Mouse (Mus musculus): Measurements from ENCODE around the gene Pdss2. TPM values are rescaled to one million over a fixed set of nuclear protein-coding genes. Genes with fewer than 3 reads are reported as not detected.

Gene Pdss2
- total RNA-seq (2017): 18.2 and 21.6 TPM in 2 replicates

GRCm38 (mm10) chr10:43220910-43221625, at the start of gene Pdss2:
Gene Pdss2, plus strand, starts transcription at chr10:43221486.
- ATAC-seq (replicated peaks in 1 of 2; ENCODE audit: insufficient read depth in 1 of 2, low FRiP score in 2 of 2, low TSS enrichment in 1 of 2, low read depth in 1 of 2, poor library complexity in 2 of 2, severe bottlenecking in 2 of 2): peak; percentile 98 to 100

- ATAC-seq (replicated peaks in 1 of 2; ENCODE audit: insufficient read depth in 1 of 2, low FRiP score in 2 of 2, low TSS enrichment in 1 of 2, low read depth in 1 of 2, poor library complexity in 2 of 2, severe bottlenecking in 2 of 2): no peak
These were observed 49.2 kb upstream of the Pdss2 start for GRCm38 (mm10) chr10:43172066-43172465.

GRCm38 (mm10) chr10:43172554-43172953, 48.7 kb upstream of the Pdss2 start:
- ATAC-seq (replicated peaks in 1 of 2; ENCODE audit: insufficient read depth in 1 of 2, low FRiP score in 2 of 2, low TSS enrichment in 1 of 2, low read depth in 1 of 2, poor library complexity in 2 of 2, severe bottlenecking in 2 of 2): no peak

- no peak for ATAC-seq (replicated peaks in 1 of 2; ENCODE audit: insufficient read depth in 1 of 2, low FRiP score in 2 of 2, low TSS enrichment in 1 of 2, low read depth in 1 of 2, poor library complexity in 2 of 2, severe bottlenecking in 2 of 2)
These were observed 48.0 kb upstream of the Pdss2 start for GRCm38 (mm10) chr10:43173141-43173827.

GRCm38 (mm10) chr10:43173828-43174325, 47.4 kb upstream of the Pdss2 start:
- ATAC-seq (replicated peaks in 1 of 2; ENCODE audit: insufficient read depth in 1 of 2, low FRiP score in 2 of 2, low TSS enrichment in 1 of 2, low read depth in 1 of 2, poor library complexity in 2 of 2, severe bottlenecking in 2 of 2): no peak

GRCm38 (mm10) chr10:43174326-43175155, 46.7 kb upstream of the Pdss2 start, which contains the start of the genes Sobp and 9030612E09Rik:
Gene Sobp, minus strand, starts transcription at chr10:43174530.
Gene 9030612E09Rik, plus strand, starts transcription at chr10:43174704.
- ATAC-seq (replicated peaks in 1 of 2; ENCODE audit: insufficient read depth in 1 of 2, low FRiP score in 2 of 2, low TSS enrichment in 1 of 2, low read depth in 1 of 2, poor library complexity in 2 of 2, severe bottlenecking in 2 of 2): peak in 1 of 2 experiments; percentile 18; a peak in 1 of 4 replicates

GRCm38 (mm10) chr10:43175156-43175601, 46.1 kb upstream of the Pdss2 start:
- ATAC-seq (replicated peaks in 1 of 2; ENCODE audit: insufficient read depth in 1 of 2, low FRiP score in 2 of 2, low TSS enrichment in 1 of 2, low read depth in 1 of 2, poor library complexity in 2 of 2, severe bottlenecking in 2 of 2): 0 out of 4 replicates have a peak, but pooled peaks of 1 of the 2 experiments have one; percentile 6

DNA sequence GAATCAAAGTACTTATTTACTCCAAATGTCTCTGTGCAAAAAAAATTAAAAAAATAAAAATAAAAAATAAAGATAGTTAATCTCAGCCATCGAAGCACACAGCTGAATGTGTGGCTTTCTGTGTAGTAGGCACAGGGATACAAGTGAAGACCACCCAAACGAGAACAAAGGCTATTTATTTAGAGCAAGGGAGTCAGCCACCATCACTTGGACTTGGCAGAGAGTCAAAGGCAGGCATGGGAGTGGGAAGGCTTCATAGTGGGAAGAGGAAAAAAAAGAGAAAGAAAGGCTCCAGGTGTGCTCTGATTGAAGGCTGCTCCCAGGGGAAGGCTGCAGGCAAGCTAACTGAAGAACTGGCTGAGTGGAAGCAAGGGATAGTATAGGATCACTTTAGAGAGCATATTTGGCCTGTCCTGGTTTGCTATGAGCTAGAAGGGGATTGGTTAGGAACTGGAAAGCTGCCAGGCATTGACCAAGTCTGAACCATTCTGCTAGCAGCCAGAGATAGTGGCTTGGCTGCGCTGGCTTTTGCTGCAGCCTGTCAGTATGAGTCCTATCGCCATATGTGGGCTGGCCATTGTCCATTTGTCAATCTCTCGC, 40.9 kb upstream of the Pdss2 start:
- ATAC-seq (replicated peaks in 1 of 2; ENCODE audit: insufficient read depth in 1 of 2, low FRiP score in 2 of 2, low TSS enrichment in 1 of 2, low read depth in 1 of 2, poor library complexity in 2 of 2, severe bottlenecking in 2 of 2): no peak

GRCm38 (mm10) chr10:43200206-43200605, 21.1 kb upstream of the Pdss2 start:
- no peak for ATAC-seq (replicated peaks in 1 of 2; ENCODE audit: insufficient read depth in 1 of 2, low FRiP score in 2 of 2, low TSS enrichment in 1 of 2, low read depth in 1 of 2, poor library complexity in 2 of 2, severe bottlenecking in 2 of 2)

GRCm38 (mm10) chr10:43203865-43204264, 17.4 kb upstream of the Pdss2 start:
- ATAC-seq (replicated peaks in 1 of 2; ENCODE audit: insufficient read depth in 1 of 2, low FRiP score in 2 of 2, low TSS enrichment in 1 of 2, low read depth in 1 of 2, poor library complexity in 2 of 2, severe bottlenecking in 2 of 2): no peak

DNA sequence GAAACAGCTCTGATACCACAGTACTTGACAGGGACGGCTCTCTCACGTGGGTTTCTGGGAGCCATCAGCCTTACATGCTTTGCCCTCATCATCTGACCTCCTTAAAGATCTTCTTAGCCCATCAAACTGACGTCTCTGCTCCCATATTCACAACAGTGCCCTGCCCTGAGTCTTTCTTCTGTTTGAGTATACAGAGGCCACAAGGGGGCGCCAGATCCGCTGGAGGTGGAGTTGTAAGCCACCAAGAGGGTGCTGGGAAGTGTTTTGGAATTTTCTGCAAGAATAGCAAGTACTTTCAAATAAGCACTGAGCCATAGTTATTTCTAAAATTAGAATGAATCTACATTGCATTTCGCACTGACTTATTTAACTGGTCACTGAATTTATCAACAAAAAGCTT, 9.4 kb upstream of the Pdss2 start:
- 0 out of 4 replicates have a peak, but pooled peaks of 1 of the 2 experiments have one; percentile 17 for ATAC-seq (replicated peaks in 1 of 2; ENCODE audit: insufficient read depth in 1 of 2, low FRiP score in 2 of 2, low TSS enrichment in 1 of 2, low read depth in 1 of 2, poor library complexity in 2 of 2, severe bottlenecking in 2 of 2)

DNA sequence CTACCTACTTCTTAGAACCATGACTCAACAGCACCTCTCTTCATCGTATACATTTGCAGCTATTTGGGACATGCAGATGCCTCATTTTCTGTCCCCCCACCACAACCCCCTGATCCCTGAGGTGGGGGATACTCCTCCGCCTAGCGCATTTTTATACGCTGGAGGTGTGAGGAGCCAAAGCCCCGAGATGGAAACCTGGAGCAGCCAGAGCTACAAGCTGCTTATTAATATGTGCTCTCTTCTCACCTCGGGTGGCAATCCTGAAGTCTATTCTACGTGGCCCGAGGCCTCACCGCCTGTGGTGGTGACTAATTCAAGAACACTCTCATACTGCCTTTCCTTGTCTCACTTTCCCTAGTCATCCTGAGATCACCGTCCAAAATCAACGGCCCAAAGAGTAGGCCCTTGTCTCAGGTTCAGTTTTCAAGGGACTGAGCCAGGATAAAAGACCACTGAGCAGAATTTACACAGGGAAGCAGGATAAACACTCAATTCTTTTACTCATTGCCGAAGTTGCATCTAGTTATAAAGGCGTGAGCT, 3.9 kb upstream of the Pdss2 start:
- ATAC-seq (replicated peaks in 1 of 2; ENCODE audit: insufficient read depth in 1 of 2, low FRiP score in 2 of 2, low TSS enrichment in 1 of 2, low read depth in 1 of 2, poor library complexity in 2 of 2, severe bottlenecking in 2 of 2): no peak

DNA sequence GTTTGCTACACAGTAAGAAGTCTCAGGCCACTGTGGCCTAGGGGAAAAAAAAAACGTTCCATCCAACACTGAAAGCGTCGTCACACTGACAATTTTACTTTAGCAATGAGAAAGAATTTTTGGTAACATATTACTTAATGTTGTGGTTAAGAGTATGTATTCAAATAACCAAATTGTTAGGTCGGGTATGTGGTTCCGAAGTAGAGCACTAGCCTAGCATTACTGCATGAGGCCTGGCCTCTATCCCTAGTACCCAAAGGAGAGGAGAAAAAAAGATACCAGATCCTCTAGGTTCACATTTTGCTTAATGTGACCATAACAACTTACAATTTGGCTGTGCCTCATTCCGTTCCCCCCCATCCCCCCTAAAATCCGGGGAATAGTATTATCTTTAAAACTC, 807 bp upstream of the Pdss2 start:
- peak; percentile 6 to 12; a peak in 1 of 4 replicates for ATAC-seq (replicated peaks in 1 of 2; ENCODE audit: insufficient read depth in 1 of 2, low FRiP score in 2 of 2, low TSS enrichment in 1 of 2, low read depth in 1 of 2, poor library complexity in 2 of 2, severe bottlenecking in 2 of 2)

DNA sequence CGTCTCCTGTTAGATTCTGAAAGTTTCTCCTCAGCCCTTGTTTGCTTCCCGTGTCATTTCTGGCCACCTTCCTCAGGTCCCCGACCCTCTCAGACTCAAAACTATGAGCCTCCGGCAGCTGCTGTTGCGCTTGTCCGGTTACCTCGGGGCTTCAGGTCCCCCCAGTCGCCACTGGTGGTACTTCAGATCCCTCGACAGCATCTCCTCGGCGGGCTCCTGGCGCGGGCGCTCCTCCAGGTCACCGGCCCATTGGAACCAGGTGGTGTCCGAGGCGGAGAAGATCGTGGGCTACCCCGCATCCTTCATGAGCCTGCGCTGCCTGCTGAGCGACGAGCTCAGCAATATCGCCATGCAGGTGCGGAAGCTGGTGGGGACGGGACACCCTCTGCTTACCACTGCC, 373 bp downstream of the Pdss2 start:
- peak; percentile 20 to 22; a peak in 3 of 4 replicates for ATAC-seq (replicated peaks in 1 of 2; ENCODE audit: insufficient read depth in 1 of 2, low FRiP score in 2 of 2, low TSS enrichment in 1 of 2, low read depth in 1 of 2, poor library complexity in 2 of 2, severe bottlenecking in 2 of 2)

DNA sequence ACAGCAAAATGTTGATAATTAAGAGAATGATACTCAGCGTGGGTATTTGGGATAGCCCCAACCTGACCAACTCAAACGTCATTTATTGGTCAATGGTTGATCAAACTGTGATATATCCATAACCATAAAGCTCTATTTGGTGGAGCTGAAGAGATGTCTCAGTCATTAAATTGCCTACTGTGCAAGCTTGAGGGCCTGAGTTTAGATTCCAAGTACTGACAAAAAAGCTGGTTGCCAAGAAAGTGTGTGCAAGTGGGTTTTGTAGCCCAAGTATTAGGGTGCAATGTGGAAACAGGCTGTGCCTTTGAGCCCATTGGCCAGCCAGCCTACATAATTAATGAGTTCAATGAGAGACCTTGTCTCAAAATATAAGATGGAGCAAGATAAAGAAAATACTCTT, 2.1 kb downstream of the Pdss2 start:
- ATAC-seq (replicated peaks in 1 of 2; ENCODE audit: insufficient read depth in 1 of 2, low FRiP score in 2 of 2, low TSS enrichment in 1 of 2, low read depth in 1 of 2, poor library complexity in 2 of 2, severe bottlenecking in 2 of 2): no peak

DNA sequence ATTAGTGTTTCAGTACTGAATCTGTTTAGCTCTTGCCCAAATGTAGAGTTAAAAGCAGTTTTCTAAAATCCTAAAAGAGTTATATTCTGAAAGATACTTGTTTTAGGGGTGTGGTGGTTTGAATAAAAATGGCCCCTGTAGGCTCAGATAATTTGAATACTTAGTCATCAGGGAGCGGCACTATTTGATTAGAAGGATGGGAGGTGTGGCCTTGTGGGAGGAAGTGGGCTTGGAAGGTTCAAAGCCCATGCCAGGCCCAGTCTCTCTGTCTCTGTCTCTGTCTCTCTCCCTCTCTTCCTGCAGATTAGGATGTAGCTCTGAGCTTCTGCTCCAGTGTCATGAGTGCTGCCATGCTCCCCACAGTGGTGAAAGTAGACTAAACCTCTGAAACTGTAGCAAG, 5.1 kb downstream of the Pdss2 start:
- ATAC-seq (replicated peaks in 1 of 2; ENCODE audit: insufficient read depth in 1 of 2, low FRiP score in 2 of 2, low TSS enrichment in 1 of 2, low read depth in 1 of 2, poor library complexity in 2 of 2, severe bottlenecking in 2 of 2): no peak

DNA sequence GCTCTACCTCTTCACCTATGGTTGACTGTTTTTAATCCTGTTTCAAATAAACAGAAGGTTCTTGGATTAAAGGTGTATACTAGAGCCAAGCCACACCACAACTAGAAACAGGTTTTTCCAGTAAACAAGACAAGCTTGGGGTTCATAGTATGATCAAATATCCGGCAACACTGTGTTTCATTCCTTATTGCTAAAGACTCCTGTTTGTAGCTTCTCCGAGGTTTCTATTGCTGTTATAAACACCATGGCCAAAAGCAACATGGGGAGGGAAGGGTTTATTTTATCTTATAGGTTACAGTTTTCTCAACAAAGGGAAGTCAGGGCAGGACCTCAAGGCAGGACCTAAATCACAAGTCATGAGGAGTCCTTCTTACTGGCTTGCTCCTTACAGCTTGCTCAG, 8.0 kb downstream of the Pdss2 start:
- no peak for ATAC-seq (replicated peaks in 1 of 2; ENCODE audit: insufficient read depth in 1 of 2, low FRiP score in 2 of 2, low TSS enrichment in 1 of 2, low read depth in 1 of 2, poor library complexity in 2 of 2, severe bottlenecking in 2 of 2)
